Mouse (Mus musculus) spleen, adult 2 months (tissue): ENCODE measurements around the gene Tacc2. TPM values are rescaled to one million over a fixed set of nuclear protein-coding genes. Genes with fewer than 3 reads are reported as not detected.

ENCODE experiments used
- DNase-seq, 2 experiments: peaks; one replicate each; pipeline versions ENCODE4 v3.0.0 to v3.0.0-alpha.2; 2012 to 2021; ENCODE audit warnings: low spot score in 2 of 2, low read depth in 1 of 2
- H3K27ac ChIP-seq: fragments of 200-500 bp; 2 replicates; pipeline ENCODE4 v1.5.1; 2012; ENCODE audit warnings: low read length, inconsistent platforms; ENCODE audit not compliant: insufficient read depth
- H3K27me3 ChIP-seq: fragments of 200-500 bp; 2 replicates; pipeline ENCODE4 v1.6.1; 2012; ENCODE audit warnings: mild to moderate bottlenecking, moderate library complexity, low read length, inconsistent platforms; ENCODE audit not compliant: control insufficient read depth, insufficient read depth
- H3K36me3 ChIP-seq: fragments of 200-500 bp; 2 replicates; pipeline ENCODE4 v1.6.1; 2012; ENCODE audit warnings: mild to moderate bottlenecking, low read length, inconsistent platforms; ENCODE audit not compliant: control insufficient read depth, insufficient read depth
- H3K4me1 ChIP-seq: fragments of 200-500 bp; 2 replicates; pipeline ENCODE4 v1.6.1; 2011; ENCODE audit warnings: inconsistent platforms; ENCODE audit not compliant: control insufficient read depth, insufficient read depth, insufficient read length
- H3K4me3 ChIP-seq: fragments of 200-500 bp; 2 replicates; pipeline ENCODE4 v1.5.1; 2011; ENCODE audit warnings: mild to moderate bottlenecking, inconsistent platforms; ENCODE audit not compliant: insufficient read depth, insufficient read length; ENCODE audit errors: extremely low read depth
- CTCF ChIP-seq: fragments of 200-500 bp; IDR thresholded peaks from 2 replicates; pipeline ENCODE4 v1.5.1; 2011; ENCODE audit warnings: mild to moderate bottlenecking, inconsistent platforms; ENCODE audit not compliant: insufficient read depth, insufficient read length, insufficient replicate concordance; ENCODE audit errors: extremely low read depth
- POLR2A ChIP-seq: fragments of 200-500 bp; IDR thresholded peaks from 2 replicates; pipeline ENCODE4 v1.6.1; 2011; ENCODE audit warnings: low read depth, low read length, inconsistent platforms
- WGBS: fragments of 180-500 bp; shearing (Covaris S2); methylation state at CpG from one replicate; pipeline ENCODE4 v1.1.7; 2018; 5-methylcytosine and 5-hydroxymethylcytosine counted together
- polyA plus RNA-seq: library from polyadenylated mRNA; depleted of rRNA; stranded (reverse); fragments of >200 nt; gene quantifications from 2 replicates; pipeline ENCODE4 v1.2.3, GENCODE M21; 2012

The Tacc2 gene
- polyA plus RNA-seq, 1 experiment = 4.3 TPM

DNA sequence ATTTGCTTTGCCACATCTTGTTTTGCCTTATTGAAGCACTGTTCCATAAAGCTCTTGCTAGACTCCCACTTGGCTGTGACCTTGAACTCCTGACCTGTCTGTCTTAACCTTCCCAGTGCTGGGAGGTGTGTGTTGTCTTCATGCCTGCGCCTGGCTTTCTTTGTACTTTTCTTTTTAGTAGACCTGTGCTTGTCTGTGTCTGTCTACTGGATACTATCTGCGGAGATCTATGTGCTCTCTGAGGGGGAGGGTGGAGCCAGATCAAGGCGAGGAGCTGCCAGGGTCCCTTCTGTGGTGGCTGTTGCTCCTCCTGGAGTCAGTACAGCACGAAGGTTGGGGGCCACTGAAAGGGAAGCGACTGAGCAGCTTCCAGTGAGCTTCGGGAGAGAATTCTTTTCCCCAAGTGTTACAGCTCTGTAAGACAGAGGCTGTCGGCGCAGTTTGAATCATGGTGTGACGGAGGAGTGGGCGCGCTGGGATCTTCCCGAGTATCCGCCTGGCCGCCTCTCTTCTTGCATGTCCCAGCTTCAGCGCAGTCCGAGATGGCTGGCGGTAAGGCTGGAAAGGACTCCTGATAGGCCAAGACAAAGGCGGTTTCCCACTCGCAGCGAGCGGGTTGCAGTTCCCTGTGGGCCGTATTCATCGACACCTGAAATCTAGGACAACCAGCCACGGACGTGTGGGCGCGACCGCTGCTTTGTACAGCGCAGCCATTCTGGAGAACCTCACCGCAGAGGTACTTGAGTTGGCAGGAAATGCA is 189.4 kb downstream of the Tacc2 start:
- 84% methylated on average over 30 of the region's 30 CpGs for WGBS
- Histone ChIP-seq H3K27me3 (no peaks in the 10 kb centered on the region), H3K4me1 (no peaks in the 10 kb centered on the region), H3K4me3 (no peak overlapping the region), H3K36me3 (no peaks in the 10 kb centered on the region), H3K27ac (no peak overlapping the region)
- TF ChIP-seq CTCF = no peak
- no peak for DNase-seq

DNA sequence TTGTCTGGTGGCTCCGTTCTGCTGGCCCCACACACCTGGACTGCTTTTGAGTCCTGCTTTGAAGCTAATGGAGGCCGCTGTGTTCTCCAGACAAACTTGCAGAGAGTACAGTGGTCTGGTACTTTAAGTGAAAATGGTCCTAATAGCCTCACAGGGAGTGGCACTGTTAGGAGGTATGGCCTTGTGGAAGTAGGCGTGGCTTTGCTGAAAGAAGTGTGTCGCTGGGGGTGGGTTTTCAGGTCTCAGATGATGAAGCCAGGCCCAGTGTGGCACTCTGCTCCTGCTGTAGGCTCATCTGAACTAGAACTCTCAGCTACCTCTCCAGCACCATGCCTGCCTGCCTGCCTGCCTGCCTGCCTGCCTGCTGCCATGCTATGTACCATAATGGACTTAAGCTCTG is 190.9 kb downstream of the Tacc2 start:
- H3K4me3 ChIP-seq = no peak overlapping the region
- H3K27me3 ChIP-seq = no peaks in the 10 kb centered on the region
- no peak for DNase-seq
- no peak overlapping the region for H3K27ac ChIP-seq
- TF ChIP-seq CTCF = no peak
- no peaks in the 10 kb centered on the region for H3K4me1 ChIP-seq
- no peaks in the 10 kb centered on the region for H3K36me3 ChIP-seq
- WGBS = 81% methylated on average over 4 of the region's 4 CpGs

DNA sequence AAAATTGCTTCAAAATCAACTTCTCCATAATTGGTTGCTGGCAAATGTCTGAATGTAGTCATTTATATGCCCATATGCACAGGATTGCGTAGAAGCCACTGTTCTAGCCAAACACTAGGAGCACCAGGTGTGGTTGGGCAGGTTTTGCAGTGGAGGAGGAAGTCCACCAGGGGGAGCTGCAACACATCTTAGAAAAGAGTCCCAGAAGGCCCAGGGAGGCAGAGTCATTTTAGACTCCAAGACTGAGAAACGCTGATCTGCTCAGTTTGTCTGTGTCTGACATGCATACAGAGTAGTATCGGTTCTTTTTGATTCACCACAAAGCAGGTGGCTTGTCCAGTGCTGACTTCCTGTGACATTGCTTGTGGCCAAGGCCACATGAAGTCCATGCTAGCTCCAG is 193.5 kb downstream of the Tacc2 start:
- WGBS = 18% methylated on average over 3 of the region's 3 CpGs
- no peak overlapping the region for H3K27ac ChIP-seq
- DNase-seq = peak; percentile 45 to 70
- peaks cover 2% of the 10 kb centered on the region; the same call in 1 of the 2 replicates for H3K4me1 ChIP-seq
- H3K36me3 ChIP-seq = no peaks in the 10 kb centered on the region
- TF ChIP-seq POLR2A = no peak
- TF ChIP-seq CTCF = peak; percentile 80; the same call in 1 of the 2 replicates
- no peaks in the 10 kb centered on the region for H3K27me3 ChIP-seq
- no peak overlapping the region for H3K4me3 ChIP-seq

DNA sequence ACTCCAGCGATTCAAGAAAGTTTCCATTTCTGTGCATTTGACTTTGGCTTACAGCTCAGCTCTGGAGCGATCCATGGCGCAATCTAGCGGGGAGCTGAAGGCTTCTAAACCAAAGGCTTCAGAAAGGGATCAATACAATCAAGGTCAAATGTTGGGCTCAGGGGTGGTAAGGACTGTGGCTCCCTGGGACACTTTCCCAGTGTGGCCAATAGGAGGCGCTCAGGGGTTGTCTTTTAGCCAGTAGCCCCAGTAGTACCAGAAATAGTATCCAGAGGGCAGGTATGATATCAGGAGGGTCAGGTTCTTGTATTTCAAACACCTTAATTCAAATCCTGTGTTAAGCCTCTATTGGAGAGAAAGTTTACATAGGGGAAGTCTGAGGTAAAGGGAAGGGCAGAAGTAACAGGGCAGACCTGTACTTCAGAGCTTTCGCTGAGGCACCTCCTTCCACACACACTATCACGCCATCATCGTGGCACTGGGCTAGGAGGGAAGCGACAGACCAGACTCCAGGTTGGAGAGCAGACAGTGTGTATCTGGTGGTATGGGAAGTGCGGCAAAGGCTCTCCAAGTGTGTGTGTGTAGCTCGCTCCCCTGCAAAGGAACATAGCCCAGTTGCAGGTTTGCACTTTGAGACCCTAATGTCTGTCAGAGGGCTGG is 196.1 kb downstream of the Tacc2 start:
- Histone ChIP-seq H3K4me3 (no peak overlapping the region), H3K27ac (no peak overlapping the region), H3K36me3 (no peaks in the 10 kb centered on the region), H3K27me3 (no peaks in the 10 kb centered on the region), H3K4me1 (peaks cover 2% of the 10 kb centered on the region; the same call in 1 of the 2 replicates)
- 86% methylated on average over 11 of the region's 11 CpGs for WGBS
- DNase-seq = peak in 1 of 2 experiments; percentile 30
- TF ChIP-seq CTCF (peak; percentile 42; the same call in 1 of the 2 replicates), POLR2A (no peak)

DNA sequence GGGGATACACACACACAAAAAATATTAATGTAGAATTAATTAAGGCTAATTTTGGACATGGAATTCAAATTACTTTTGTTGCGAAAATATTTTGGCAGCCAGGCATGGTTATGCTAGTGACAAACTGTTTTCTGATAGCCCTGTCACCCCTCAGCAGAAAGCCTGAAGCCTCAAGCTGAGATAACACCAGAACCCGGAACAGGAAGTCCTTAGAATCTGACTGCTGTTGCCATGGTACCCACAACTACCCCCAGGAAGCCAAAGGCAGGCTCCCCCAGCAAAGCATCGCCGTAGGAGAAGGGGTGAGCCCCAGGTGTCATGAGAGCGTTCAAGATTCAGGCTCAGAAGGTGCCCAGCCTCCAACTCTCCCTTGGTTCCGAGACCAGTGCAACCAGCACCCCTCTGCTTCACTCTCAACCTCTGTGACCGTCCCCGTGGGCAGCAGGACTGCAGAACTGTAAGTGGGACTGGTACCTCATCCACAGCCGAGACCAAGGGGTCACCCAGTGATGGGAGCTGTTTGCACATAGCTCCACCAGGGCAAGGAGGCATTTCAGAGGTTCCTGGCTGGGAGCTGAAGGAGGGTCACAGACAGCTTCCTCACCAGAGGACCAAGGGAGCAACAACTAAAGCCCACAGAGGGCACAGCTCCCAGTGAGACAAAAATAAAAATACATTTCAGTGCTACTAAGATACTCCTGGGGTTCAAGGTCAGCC is 196.8 kb downstream of the Tacc2 start, which contains the start of gene Btbd16:
Gene Btbd16, plus strand, starts transcription at position 156 of the 717 bp plus-strand sequence.
- 41% methylated on average over 9 of the region's 9 CpGs for WGBS

DNA sequence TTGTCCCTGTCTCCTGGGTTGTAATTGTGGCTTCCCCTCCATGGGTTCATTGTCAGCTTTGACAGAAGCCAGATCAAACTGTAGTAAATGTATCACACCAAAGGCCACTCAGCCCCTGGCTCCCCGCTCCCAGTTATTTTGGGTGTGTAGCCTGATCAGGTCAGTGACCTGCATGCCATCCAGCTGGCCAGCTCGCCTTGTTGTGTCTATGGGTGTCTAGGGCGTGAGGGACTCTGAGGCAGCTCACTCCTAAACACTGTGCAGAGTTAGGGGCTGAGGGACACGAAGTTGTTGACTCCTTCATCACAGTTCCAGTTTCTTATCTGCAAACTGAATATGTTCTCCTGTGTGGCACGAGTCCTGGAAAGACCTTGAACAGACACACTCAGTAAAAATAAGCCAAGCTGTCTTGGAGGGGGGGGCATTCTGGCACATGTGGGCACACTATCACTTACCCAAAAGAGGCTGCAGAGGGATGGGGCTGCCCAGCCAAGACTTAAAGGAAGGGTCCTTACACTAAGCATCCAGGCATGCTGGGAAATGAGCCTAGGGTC is 203.7 kb downstream of the Tacc2 start:
- Histone ChIP-seq H3K4me1 (no peaks in the 10 kb centered on the region), H3K4me3 (no peak overlapping the region), H3K27ac (no peak overlapping the region), H3K36me3 (no peaks in the 10 kb centered on the region), H3K27me3 (no peaks in the 10 kb centered on the region)
- WGBS = 73% methylated on average over 5 of the region's 5 CpGs
- no peak for TF ChIP-seq CTCF
- no peak for TF ChIP-seq POLR2A
- DNase-seq = no peak

More for the DNA sequence above, 196.8 kb downstream of the Tacc2 start, which contains the start of gene Btbd16:
- DNase-seq = no peak
- Histone ChIP-seq H3K4me3 (no peak within 1 kb of the TSS), H3K4me1 (peaks cover 2% of the 10 kb centered on the region; the same call in 1 of the 2 replicates), H3K27me3 (no peaks in the 10 kb centered on the region), H3K27ac (no peak within 1 kb of the TSS), H3K36me3 (no peaks in the 10 kb centered on the region)
- TF ChIP-seq POLR2A = no peak
- TF ChIP-seq CTCF = no peak
